Mouse (Mus musculus) liver, adult 2 months (tissue): ENCODE data around the gene Epas1. TPM values are rescaled to one million over a fixed set of nuclear protein-coding genes. Genes with fewer than 3 reads are reported as not detected.

Experiments
- DNase-seq: peaks from one replicate; pipeline ENCODE4 v3.0.0-alpha.2; 2011; ENCODE audit warnings: low read depth, low spot score; ENCODE audit errors: extremely low read depth
- H3K27ac ChIP-seq: fragments of 200-500 bp; replicated peaks from 2 replicates; pipeline ENCODE4 v1.5.1; 2012; ENCODE audit warnings: low read depth, mild to moderate bottlenecking, control low read depth, inconsistent platforms, low read length; ENCODE audit not compliant: insufficient read depth
- H3K27me3 ChIP-seq: fragments of 200-500 bp; 2 replicates; pipeline ENCODE4 v1.6.1; 2012; ENCODE audit warnings: mild to moderate bottlenecking, moderate library complexity, low read length, inconsistent platforms; ENCODE audit not compliant: control insufficient read depth, insufficient read depth
- H3K36me3 ChIP-seq: fragments of 200-500 bp; 2 replicates; pipeline ENCODE4 v1.6.1; 2012; ENCODE audit warnings: low read length, inconsistent platforms; ENCODE audit not compliant: control insufficient read depth, insufficient read depth
- H3K4me1 ChIP-seq: fragments of 200-500 bp; 2 replicates; pipeline ENCODE4 v1.6.1; 2011; ENCODE audit warnings: low read length; ENCODE audit not compliant: control insufficient read depth, insufficient read depth
- H3K4me3 ChIP-seq: fragments of 200-500 bp; 2 replicates; pipeline ENCODE4 v1.5.1; 2011; ENCODE audit warnings: low read depth, mild to moderate bottlenecking, control low read depth, low read length, moderate library complexity; ENCODE audit not compliant: insufficient read depth
- H3K79me2 ChIP-seq: fragments of 200-500 bp; 2 replicates; pipeline ENCODE4 v1.6.1; 2012; ENCODE audit warnings: inconsistent platforms, mild to moderate bottlenecking, low read length, moderate library complexity; ENCODE audit not compliant: control insufficient read depth, insufficient read depth
- H3K9ac ChIP-seq: fragments of 200-500 bp; 2 replicates; pipeline ENCODE4 v1.6.1; 2012; ENCODE audit warnings: low read depth, mild to moderate bottlenecking, control low read depth, inconsistent platforms, low read length
- CTCF ChIP-seq: fragments of 200-500 bp; IDR thresholded peaks from 2 replicates; pipeline ENCODE4 v1.5.1; 2011; ENCODE audit warnings: low read depth, low read length, control low read depth
- POLR2A ChIP-seq: fragments of 200-500 bp; IDR thresholded peaks from 2 replicates; pipeline ENCODE4 v1.6.1; 2011; ENCODE audit warnings: low read length, control low read depth; ENCODE audit not compliant: insufficient read depth; ENCODE audit errors: extremely low read depth
- WGBS: fragments of 180-500 bp; shearing (Covaris S2); methylation state at CpG from one replicate; pipeline ENCODE4 v1.1.7; 2018; 5-methylcytosine and 5-hydroxymethylcytosine counted together
- polyA plus RNA-seq: library from polyadenylated mRNA; depleted of rRNA; stranded (reverse); fragments of >200 nt; gene quantifications from 2 replicates; pipeline ENCODE4 v1.2.3, GENCODE M21; 2012
- total RNA-seq: library from RNA; depleted of rRNA; stranded (reverse); fragments of >200 nt; gene quantifications from 2 replicates; pipeline ENCODE4 v1.2.3, GENCODE M21; 2014

Epas1 gene
- total and polyA plus RNA-seq, 2 experiments, result 34.8 to 41.3 TPM

DNA sequence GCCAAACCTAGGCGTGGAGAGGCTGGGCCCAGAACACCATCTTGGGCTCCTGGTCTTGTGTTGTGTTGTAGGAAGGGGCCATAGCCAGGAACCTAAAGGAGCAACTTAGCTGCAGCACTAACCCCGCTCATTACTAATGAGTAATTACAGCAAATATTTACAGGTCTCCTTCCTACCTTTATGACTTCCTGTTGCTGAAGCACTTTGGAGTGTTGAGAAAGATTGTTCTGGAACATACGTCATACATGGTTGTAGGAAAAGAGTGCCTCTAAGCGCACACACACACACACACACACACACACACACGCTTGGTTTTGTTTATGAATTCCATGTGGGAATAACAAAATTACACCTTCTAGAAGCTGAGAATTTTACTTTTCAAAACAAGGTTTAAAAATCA lies 8.4 kb downstream of the Epas1 start:
- TF ChIP-seq POLR2A (no peak), CTCF (no peak)
- H3K4me3 ChIP-seq, result no peak overlapping the region
- H3K4me1 ChIP-seq, result peaks cover 54% of the 10 kb centered on the region
- H3K79me2 ChIP-seq, result peaks cover 45% of the 10 kb centered on the region
- H3K27ac ChIP-seq, result peak overlapping the region; percentile 87
- 28% methylated on average over 5 of the region's 5 CpGs for WGBS
- peak overlapping the region; percentile 40 for H3K9ac ChIP-seq
- H3K36me3 ChIP-seq, result peaks cover 4% of the 10 kb centered on the region; the same call in 1 of the 2 replicates
- peak; percentile 79 for DNase-seq
- no peaks in the 10 kb centered on the region for H3K27me3 ChIP-seq

DNA sequence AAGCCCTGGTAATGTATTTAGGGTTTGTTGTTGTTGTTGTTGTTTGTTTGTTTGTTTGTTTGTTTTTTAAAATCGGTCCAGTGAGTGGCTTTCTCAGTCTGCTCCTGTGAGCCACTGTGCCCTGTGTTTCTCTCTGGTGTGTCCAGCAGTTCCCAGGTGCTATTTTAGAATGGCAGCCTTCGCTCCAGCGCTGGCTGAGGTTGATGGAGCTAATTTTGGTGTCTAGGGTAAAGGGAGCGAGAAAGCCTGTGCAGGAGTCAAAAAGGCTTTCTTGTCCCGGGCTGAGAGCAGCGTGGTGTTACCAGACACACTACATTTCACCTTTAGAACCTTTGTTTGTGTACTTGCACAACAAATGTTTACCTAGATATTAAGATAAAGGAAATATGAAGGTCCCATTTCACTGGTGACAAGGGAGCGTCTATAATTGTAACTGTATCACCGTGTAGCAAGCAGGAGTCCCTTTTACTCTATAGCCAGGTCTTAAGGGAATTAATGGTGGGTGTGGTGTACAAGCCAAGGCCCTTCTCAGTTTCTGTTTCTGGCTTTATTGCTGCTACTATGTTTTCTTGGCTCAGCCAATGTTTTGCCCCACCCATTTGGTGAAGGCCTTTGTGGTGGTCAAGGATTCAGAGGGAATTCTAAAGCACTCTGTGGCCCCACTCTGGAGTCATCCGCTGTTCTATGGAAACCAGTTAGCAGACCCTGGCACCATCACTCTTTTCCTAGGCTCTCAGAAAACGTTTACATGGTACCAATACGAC lies 9.2 kb downstream of the Epas1 start:
- Histone ChIP-seq H3K36me3 (peaks cover 4% of the 10 kb centered on the region; the same call in 1 of the 2 replicates), H3K79me2 (peaks cover 51% of the 10 kb centered on the region), H3K9ac (peak overlapping the region; percentile 55; the same call in 1 of the 2 replicates), H3K4me1 (peaks cover 58% of the 10 kb centered on the region), H3K4me3 (no peak overlapping the region), H3K27me3 (no peaks in the 10 kb centered on the region), H3K27ac (peak overlapping the region; percentile 85)
- no peak for TF ChIP-seq CTCF
- no peak for TF ChIP-seq POLR2A
- peak; percentile 81 for DNase-seq
- 35% methylated on average over 11 of the region's 11 CpGs for WGBS

GRCm38 (mm10) chr17:86765762-86766404 lies 12.4 kb downstream of the Epas1 start:
- Histone ChIP-seq H3K9ac (0 out of 2 replicates have a peak overlapping the region, but pooled peaks have one; percentile 22), H3K36me3 (no peaks in the 10 kb centered on the region; the same call in 1 of the 2 replicates), H3K27ac (peak overlapping the region; percentile 83), H3K79me2 (peaks cover 41% of the 10 kb centered on the region), H3K4me3 (no peak overlapping the region), H3K27me3 (no peaks in the 10 kb centered on the region), H3K4me1 (peaks cover 71% of the 10 kb centered on the region)
- 27% methylated on average over 8 of the region's 8 CpGs for WGBS
- peak; percentile 100 for DNase-seq
- no peak for TF ChIP-seq POLR2A
- TF ChIP-seq CTCF, result peak; percentile 13; the same call in 1 of the 2 replicates

DNA sequence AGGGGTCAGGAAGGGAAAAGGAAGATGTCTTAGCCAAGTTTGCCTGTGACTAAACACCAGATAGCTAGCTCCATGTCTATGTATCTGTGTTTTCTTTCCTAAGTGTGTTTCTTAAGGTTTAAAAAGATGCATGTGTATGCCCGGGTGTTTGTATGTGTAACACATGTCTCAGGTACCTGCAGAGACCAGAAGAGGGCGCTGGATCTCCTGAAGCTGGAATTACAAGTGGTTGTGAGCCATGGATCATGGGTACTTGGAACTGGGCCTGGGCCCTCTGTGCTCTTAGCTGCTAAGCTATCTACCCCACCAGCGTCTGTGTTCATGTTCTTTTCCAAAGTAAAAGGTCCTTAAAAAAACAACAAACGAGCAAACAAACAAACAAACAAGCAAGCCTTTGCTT lies 12.9 kb downstream of the Epas1 start:
- Histone ChIP-seq H3K4me1 (peaks cover 74% of the 10 kb centered on the region), H3K27me3 (no peaks in the 10 kb centered on the region), H3K27ac (peak overlapping the region; percentile 82), H3K36me3 (no peaks in the 10 kb centered on the region; the same call in 1 of the 2 replicates), H3K79me2 (peaks cover 40% of the 10 kb centered on the region), H3K4me3 (no peak overlapping the region), H3K9ac (no peak overlapping the region)
- TF ChIP-seq POLR2A (no peak), CTCF (peak; percentile 31)
- WGBS, result 88% methylated on average over 4 of the region's 4 CpGs
- DNase-seq, result peak; percentile 52

GRCm38 (mm10) chr17:86768596-86768995 lies 15.1 kb downstream of the Epas1 start:
- DNase-seq, result peak; percentile 79
- H3K79me2 ChIP-seq, result peaks cover 35% of the 10 kb centered on the region; the same call in 1 of the 2 replicates
- H3K27me3 ChIP-seq, result no peaks in the 10 kb centered on the region
- peaks cover 68% of the 10 kb centered on the region for H3K4me1 ChIP-seq
- WGBS, result 30% methylated on average over 7 of the region's 7 CpGs
- peak overlapping the region; percentile 25; the same call in 1 of the 2 replicates for H3K9ac ChIP-seq
- H3K4me3 ChIP-seq, result no peak overlapping the region
- TF ChIP-seq POLR2A (no peak), CTCF (no peak)
- no peaks in the 10 kb centered on the region; the same call in 1 of the 2 replicates for H3K36me3 ChIP-seq
- H3K27ac ChIP-seq, result peak overlapping the region; percentile 62
